Mouse (Mus musculus) thymus, postnatal 4 days (tissue): Measurements from ENCODE around the gene Asb2.

Experiments
- DNase-seq: peaks from one replicate; pipeline ENCODE4 v3.0.0; 2021

Asb2 gene

GRCm38 (mm10) chr12:103315831-103316545, 39.8 kb downstream of the Asb2 start:
- no peak for DNase-seq

- DNase-seq: no peak
Observed at GRCm38 (mm10) chr12:103314640-103315361, 41.0 kb downstream of the Asb2 start.

- DNase-seq: no peak
Observed at GRCm38 (mm10) chr12:103313871-103314639, 41.7 kb downstream of the Asb2 start.

- no peak for DNase-seq
Observed at GRCm38 (mm10) chr12:103313274-103313673, 42.5 kb downstream of the Asb2 start.

- no peak for DNase-seq
Observed at GRCm38 (mm10) chr12:103311921-103312320, 43.9 kb downstream of the Asb2 start.

- no peak for DNase-seq
Observed at GRCm38 (mm10) chr12:103310744-103311267, 45.0 kb downstream of the Asb2 start, which contains the start of gene Fam181a. TSS of gene Fam181a (plus strand) at chr12:103310975.

GRCm38 (mm10) chr12:103306720-103307119, 49.1 kb downstream of the Asb2 start:
- peak; percentile 86 for DNase-seq

GRCm38 (mm10) chr12:103306224-103306623, 49.6 kb downstream of the Asb2 start:
- no peak for DNase-seq

GRCm38 (mm10) chr12:103302960-103303359, 52.8 kb downstream of the Asb2 start:
- DNase-seq: no peak

- DNase-seq: peak; percentile 79
Observed at GRCm38 (mm10) chr12:103301645-103302044, 54.2 kb downstream of the Asb2 start.

- DNase-seq: no peak
Observed at GRCm38 (mm10) chr12:103300493-103300892, 55.3 kb downstream of the Asb2 start.

GRCm38 (mm10) chr12:103296292-103296691, 59.5 kb downstream of the Asb2 start:
- no peak for DNase-seq

GRCm38 (mm10) chr12:103292366-103292765, 63.4 kb downstream of the Asb2 start:
- peak; percentile 50 for DNase-seq

- DNase-seq: no peak
Observed at GRCm38 (mm10) chr12:103287276-103287675, 68.5 kb downstream of the Asb2 start.

GRCm38 (mm10) chr12:103283411-103283810, 72.4 kb downstream of the Asb2 start:
- DNase-seq: no peak

GRCm38 (mm10) chr12:103282936-103283335, 72.9 kb downstream of the Asb2 start:
- DNase-seq: no peak

GRCm38 (mm10) chr12:103281912-103282311, 73.9 kb downstream of the Asb2 start:
- no peak for DNase-seq

- no peak for DNase-seq
Observed at GRCm38 (mm10) chr12:103281491-103281890, 74.3 kb downstream of the Asb2 start.

GRCm38 (mm10) chr12:103276422-103276821, 79.4 kb downstream of the Asb2 start:
- DNase-seq: no peak

GRCm38 (mm10) chr12:103273732-103274131, 82.1 kb downstream of the Asb2 start:
- DNase-seq: no peak

GRCm38 (mm10) chr12:103273051-103273450, 82.8 kb downstream of the Asb2 start:
- no peak for DNase-seq

- DNase-seq: no peak
Observed at GRCm38 (mm10) chr12:103272176-103272575, 83.6 kb downstream of the Asb2 start.
